Mouse (Mus musculus) cerebellum, adult 8-10 months (tissue): ENCODE measurements around the gene Lrrc3c.

Experiments
- DNase-seq: peaks from one replicate; pipeline ENCODE4 v3.0.0; 2022

The Lrrc3c gene

GRCm38 (mm10) chr11:98597991-98598390 lies at the start of gene Lrrc3c:
Gene Lrrc3c, plus strand, starts transcription at chr11:98598291.
- no peak for DNase-seq

DNA sequence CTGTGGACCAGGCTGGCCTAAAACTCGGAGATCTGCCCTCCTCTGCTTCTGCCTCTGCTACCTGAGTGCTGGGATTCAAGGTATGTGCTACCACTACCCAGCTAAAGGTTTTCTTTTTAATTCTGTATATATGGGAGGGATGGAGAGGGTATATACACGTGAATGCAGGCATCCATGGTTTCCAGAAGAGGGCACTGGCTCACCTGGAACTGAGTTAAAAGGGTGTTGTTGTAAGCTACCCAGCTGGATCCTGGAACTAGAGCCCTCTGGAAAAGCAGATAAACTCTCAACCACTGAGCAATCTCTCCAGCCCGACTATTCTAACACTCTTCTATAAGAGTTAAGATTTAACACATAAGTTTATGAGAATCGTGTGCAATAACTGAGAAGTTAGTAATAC lies 48.7 kb upstream of the Lrrc3c start:
- DNase-seq: no peak

GRCm38 (mm10) chr11:98550311-98550974 lies 47.6 kb upstream of the Lrrc3c start:
- DNase-seq: no peak

DNA sequence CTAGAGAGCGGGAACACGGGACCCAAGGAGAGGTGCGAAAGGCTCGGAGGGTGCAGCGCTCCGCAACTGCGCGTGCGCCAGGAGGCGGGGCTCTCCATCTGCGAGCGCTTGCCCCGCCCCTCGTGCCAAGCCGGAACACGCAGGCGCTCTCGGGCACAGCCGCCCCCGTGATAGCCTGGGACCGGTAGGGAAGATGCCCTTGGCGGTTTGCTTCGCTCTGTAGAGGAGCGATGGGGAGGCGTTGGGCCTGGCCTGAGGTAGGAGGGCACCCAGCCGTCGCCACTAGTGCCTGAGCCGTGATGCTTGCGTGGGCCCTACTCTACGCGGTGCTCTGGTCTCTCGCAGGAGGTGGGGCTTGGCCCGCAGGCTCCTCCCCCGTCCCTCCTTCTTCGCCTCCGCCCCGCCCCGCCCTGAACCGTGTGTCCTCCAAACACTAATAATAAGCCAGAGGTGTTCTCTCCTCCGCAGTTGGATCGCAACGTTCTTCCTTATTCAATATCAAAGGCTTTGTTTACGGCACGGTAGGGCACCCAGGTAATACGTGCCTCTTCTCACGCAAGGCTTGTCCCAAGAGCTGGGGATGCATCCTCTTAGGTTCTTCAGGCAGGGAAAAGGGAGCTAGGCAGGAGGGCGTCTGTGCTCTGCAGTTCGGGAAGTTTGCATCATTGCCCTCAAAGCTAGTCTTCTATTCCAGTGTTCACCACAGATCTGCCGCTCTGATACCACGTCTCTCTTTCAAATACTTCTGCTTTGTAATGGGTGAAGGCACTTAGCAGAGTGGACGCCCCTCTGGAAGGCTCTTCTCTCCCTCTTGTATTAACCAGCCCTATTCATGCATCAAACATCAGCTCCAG lies 46.9 kb upstream of the Lrrc3c start, which contains the start of gene Zpbp2:
Zpbp2 (plus strand) TSS at position 123 of the 854 bp plus-strand sequence.
- DNase-seq: peak; percentile 92

- no peak for DNase-seq
Observed at GRCm38 (mm10) chr11:98553966-98554365, 44.1 kb upstream of the Lrrc3c start.

DNA sequence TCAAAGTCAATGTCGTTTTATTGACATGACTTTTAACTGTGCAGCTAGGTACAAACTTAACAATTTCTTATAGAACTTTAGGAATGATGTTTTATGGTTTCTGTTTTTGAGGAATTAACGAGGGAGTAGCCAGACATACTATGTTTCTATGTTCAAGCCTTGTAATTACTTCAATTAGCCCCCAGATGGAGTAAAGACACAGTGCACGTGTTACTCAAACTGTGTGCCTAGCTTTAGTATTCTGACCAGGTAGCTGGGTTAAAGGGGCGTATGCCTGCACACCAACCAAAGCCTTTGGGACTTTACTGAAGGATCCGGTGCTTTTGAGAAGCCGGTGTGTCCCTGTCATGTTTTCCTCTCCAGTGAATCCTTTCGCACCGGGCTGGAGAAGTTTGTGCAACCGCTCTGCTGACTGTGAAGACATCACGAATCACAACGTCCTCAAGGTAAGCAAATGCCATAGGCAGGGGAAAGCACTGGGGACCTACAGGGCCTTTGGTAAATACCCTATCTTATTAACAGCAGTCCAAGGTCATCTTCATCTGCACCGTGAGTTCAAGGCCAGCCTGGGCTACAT lies 42.9 kb upstream of the Lrrc3c start:
- no peak for DNase-seq

GRCm38 (mm10) chr11:98560942-98561341 lies 37.1 kb upstream of the Lrrc3c start:
- no peak for DNase-seq

DNA sequence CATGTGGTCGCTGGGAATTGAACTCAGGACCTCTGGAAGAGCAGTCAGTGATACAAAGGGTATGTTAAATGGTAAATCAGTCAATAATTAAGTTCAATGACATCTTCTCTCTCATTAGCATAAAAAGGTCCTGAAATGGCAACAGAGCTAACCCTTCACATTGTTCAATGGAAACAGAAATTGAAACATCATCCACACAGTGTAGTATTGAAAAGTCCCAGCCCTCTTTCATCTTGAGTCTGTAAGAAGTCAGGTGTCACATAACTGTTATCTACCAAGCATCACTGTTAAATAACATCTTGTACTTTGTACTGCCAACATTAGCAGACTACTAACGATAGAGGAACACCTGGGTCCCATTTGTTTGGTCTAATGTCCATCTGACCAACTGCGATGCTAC lies 35.1 kb upstream of the Lrrc3c start:
- DNase-seq: no peak

GRCm38 (mm10) chr11:98563921-98564414 lies 34.1 kb upstream of the Lrrc3c start:
- no peak for DNase-seq

DNA sequence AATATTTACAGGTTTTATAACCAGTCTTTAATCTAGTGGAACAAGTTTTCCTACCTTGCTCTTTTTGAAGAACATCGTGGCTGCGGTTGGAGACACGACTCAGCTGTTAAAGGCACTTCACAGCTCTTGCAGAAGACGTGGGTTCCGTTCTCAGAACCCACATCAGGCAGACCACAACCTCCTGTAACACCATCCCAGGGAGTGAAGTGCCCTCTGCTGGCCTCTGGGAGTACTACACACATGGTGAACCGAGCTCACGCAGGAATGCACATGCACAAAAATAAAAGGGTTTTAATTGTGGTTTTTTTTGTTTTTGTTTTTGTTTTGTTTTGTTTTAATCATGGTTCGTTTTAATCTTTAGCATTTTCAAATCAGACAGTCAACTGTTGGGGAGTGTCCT lies 29.8 kb upstream of the Lrrc3c start:
- no peak for DNase-seq

DNA sequence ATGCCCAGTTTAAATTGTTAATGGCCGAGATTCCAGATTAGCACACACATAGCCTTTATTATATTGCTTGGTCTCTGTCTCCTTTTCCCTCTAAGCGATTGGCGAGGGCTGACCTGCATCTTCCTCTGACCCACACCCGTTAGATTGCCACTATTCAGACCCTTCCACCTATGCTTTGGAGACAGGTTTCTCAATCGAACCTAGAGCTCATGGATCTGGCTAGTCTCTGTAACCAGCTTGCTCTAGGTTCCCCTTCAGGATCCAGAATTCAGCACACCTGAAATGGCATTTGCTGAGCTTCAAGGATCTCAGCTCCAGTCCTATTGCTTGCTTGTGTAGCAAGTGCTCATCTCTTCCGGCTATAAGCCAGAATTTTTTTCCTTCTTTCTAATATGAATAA lies 28.6 kb upstream of the Lrrc3c start:
- DNase-seq: no peak

DNA sequence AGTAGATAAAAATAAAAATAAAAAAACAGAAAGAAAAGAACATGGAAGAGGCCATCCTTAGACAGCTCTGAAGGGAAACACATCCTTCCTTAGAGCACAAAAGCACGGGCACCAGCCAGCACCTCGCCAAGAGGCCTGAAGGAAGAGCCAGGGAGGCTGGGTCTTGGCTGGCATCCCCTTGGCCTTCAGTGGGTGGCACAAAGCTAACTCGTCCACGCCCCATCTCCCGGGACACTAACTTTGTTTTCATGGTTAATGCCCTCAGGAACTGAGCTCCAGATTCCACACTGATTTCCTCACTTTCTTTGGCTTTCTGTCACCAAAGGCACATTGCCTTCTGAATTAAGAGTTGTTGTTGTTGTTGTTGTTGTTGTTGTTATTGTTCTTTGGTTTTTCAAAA lies 20.3 kb upstream of the Lrrc3c start:
- DNase-seq: no peak

DNA sequence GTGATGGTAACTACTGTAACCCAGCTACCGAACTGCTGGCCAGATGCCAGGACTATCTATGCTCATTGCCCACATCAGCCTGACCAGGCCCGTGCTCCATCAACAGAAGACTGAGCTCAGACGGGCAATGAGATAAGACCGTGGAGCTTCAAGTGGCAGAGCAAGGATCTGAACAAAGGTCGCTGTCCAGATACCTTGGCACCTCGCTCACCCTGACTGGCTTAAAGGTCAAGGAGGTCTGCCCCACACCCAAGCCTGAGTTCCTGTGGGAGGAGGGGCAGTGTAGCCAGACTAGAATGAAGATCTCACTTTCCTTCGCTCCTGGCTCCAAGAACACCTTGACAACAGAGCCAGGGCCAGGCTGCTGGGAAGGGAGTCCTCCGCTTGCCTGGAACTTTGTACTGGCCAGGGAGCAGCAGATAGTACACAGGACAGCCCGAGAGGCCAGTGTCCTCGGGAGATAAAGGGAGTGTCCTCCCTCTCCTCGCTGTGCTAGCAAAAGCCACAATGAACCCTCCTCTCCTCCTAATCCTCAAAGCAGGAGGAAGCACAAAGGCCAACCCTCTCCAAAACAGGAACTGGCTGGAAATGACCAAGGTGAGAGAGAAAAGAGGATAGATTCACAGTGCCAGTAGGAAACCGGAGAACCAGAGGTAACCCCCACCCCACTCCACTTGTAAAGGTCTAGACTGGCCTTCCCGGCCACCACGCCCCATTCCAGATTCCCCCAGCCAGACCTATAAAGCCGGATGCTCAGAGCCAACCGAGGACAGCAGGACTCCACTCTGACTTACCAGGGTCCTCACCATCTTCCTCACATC lies 17.6 kb upstream of the Lrrc3c start:
- no peak for DNase-seq

GRCm38 (mm10) chr11:98581286-98582029 lies 16.6 kb upstream of the Lrrc3c start:
- DNase-seq: no peak

DNA sequence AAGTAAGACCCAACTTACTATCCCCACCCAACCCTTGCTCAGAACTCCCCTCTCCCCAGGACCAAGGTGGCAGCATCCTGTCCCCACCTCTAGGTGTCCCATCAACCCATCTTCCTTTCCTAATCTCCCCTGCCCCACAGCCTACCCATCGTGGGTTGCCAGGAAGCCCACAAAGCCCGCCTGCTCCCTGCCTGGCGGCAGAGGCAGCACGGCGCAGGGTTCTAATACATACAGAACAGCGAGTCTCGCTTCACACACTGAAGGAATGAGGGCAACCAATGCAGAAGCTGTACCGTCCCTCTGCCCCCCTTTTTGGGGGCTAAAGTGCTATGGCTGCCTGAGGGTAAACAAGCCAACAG lies 16.1 kb upstream of the Lrrc3c start:
- no peak for DNase-seq

GRCm38 (mm10) chr11:98582551-98583264 lies 15.4 kb upstream of the Lrrc3c start:
- no peak for DNase-seq

DNA sequence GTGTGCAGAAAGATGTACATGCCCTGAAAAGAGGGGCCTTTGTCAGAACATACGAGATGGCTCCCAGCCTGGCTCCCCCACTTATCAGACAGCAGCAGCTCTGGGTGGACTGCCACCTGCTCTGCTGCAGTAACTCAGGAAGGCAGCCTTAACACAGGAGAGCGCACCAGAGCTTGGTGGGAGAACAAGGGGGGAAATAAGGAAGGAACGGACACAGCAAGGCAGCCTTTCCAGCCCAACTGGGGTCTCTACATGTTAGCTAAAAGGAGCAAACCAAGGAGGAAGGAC lies 14.9 kb upstream of the Lrrc3c start:
- no peak for DNase-seq

GRCm38 (mm10) chr11:98583571-98583970 lies 14.5 kb upstream of the Lrrc3c start:
- DNase-seq: no peak

- no peak for DNase-seq
Observed at GRCm38 (mm10) chr11:98584146-98584545, 13.9 kb upstream of the Lrrc3c start.

- no peak for DNase-seq
Observed at GRCm38 (mm10) chr11:98584629-98585177, 13.4 kb upstream of the Lrrc3c start.
